Comparison of ENCODE assay signal across 8 mouse cellular contexts in the genomic region with DNA sequence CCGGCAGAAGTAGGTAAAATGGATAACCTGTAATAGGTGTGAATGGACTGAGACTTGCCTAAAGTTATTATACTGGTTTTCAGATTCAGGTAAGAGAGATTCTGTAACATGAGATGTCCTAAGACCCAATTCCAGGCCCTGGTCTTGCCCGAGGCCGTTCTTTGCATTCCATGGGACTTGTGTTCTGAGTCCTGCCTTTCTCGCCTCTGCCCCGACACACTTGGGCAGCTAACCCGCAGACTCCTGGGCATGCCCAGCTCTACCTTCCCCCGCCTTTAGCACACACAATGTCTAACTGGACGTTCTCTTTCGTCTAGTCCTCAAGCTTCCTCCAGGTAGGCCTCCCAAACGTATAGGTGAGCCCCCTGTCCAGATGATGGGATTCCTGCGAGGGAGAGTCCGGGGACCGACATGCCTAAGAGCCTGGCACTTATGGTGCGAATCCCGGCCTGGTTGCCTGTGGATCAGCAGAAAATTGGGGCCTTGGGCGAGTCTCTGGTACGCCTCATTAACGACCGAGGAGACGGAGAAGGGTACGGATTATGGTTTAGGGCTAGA. TPM values are rescaled to one million over a fixed set of nuclear protein-coding genes. Genes with fewer than 3 reads are reported as not detected.
A peak's percentile ranks its signal among the peaks of the same experiment; 100 is the strongest.
DNase-seq lines count a peak whose midpoint lies in the region; ATAC-seq and TF ChIP-seq lines count a peak whose summit lies in the region.

No protein-coding gene starts in this region.

- H3K9ac ChIP-seq in heart, postnatal 0 days (replicated peaks; ENCODE audit: low read depth, low read length) = peak overlapping the region; percentile 80
- H3K9ac ChIP-seq in liver, embryonic 14.5 days (replicated peaks) = peak overlapping the region; percentile 98
- peak overlapping the region; percentile 90 for H3K9ac ChIP-seq in stomach, postnatal 0 days (ENCODE audit: low read length)

- peaks cover 4% of the 10 kb centered on the region; the same call in 1 of the 2 replicates for H3K36me3 ChIP-seq in heart, postnatal 0 days (replicated peaks; ENCODE audit: control insufficient read depth, insufficient read depth, low read length)
- H3K36me3 ChIP-seq in hindbrain, embryonic 10.5 days = peaks cover 21% of the 10 kb centered on the region
- peaks cover 4% of the 10 kb centered on the region; the same call in 1 of the 2 replicates for H3K36me3 ChIP-seq in liver, embryonic 14.5 days (replicated peaks; ENCODE audit: control insufficient read depth, insufficient read depth, low read depth)
- H3K36me3 ChIP-seq in stomach, postnatal 0 days (ENCODE audit: control insufficient read depth, insufficient read depth, low read length) = no peaks in the 10 kb centered on the region

- H3K4me1 ChIP-seq in heart, postnatal 0 days (ENCODE audit: control insufficient read depth, insufficient read depth) = peaks cover 17% of the 10 kb centered on the region
- H3K4me1 ChIP-seq in hindbrain, embryonic 10.5 days (replicated peaks) = peaks cover 22% of the 10 kb centered on the region
- H3K4me1 ChIP-seq in liver, embryonic 14.5 days (replicated peaks; ENCODE audit: control insufficient read depth in 2 of 2, insufficient read depth in 2 of 2, low read length in 1 of 2) = peaks cover 11 to 14% of the 10 kb centered on the region in 2 experiments
- H3K4me1 ChIP-seq in stomach, postnatal 0 days (replicated peaks; ENCODE audit: control insufficient read depth, insufficient read depth) = peaks cover 4% of the 10 kb centered on the region; the same call in 1 of the 2 replicates

- 1% methylated on average over 21 of the region's 21 CpGs for WGBS in heart, postnatal 0 days
- 2% methylated on average over 21 of the region's 21 CpGs for WGBS in hindbrain, embryonic 10.5 days
- WGBS in liver, embryonic 14.5 days (ENCODE audit: insufficient replicate concordance) = under 1% methylated on average over 21 of the region's 21 CpGs
- 2% methylated on average over 21 of the region's 21 CpGs for WGBS in stomach, postnatal 0 days

- no peak for TF ChIP-seq EP300 in heart, postnatal 0 days (IDR thresholded peaks at IDR 0.05; ENCODE audit: low read depth)
- no peak for TF ChIP-seq EP300 in liver, embryonic 14.5 days (IDR thresholded peaks at IDR 0.05; ENCODE audit: low read depth)
- TF ChIP-seq EP300 in stomach, postnatal 0 days (optimal IDR thresholded peaks at IDR 0.05) = no peak

- H3K4me3 ChIP-seq in heart, postnatal 0 days (ENCODE audit: low read depth, low read length) = peak overlapping the region; percentile 73
- peak overlapping the region; percentile 98 for H3K4me3 ChIP-seq in hindbrain, embryonic 10.5 days
- peak overlapping the region; percentile 88 to 99 for H3K4me3 ChIP-seq in liver, embryonic 14.5 days (ENCODE audit: insufficient read depth in 1 of 2, low read depth in 2 of 2, low read length in 2 of 2)
- peak overlapping the region; percentile 89 for H3K4me3 ChIP-seq in stomach, postnatal 0 days (ENCODE audit: low read depth, low read length)

- peak overlapping the region; percentile 88 for H3K27ac ChIP-seq in heart, postnatal 0 days (ENCODE audit: low read depth)
- H3K27ac ChIP-seq in hindbrain, embryonic 10.5 days = peak overlapping the region; percentile 98
- H3K27ac ChIP-seq in liver, embryonic 14.5 days = peak overlapping the region; percentile 70
- peak overlapping the region; percentile 89 for H3K27ac ChIP-seq in stomach, postnatal 0 days (replicated peaks)

- H3K4me2 ChIP-seq in heart, postnatal 0 days (ENCODE audit: low read depth, low read length) = peak overlapping the region; percentile 80
- H3K4me2 ChIP-seq in liver, embryonic 14.5 days (ENCODE audit: low read depth) = peak overlapping the region; percentile 94
- H3K4me2 ChIP-seq in stomach, postnatal 0 days (replicated peaks; ENCODE audit: low read depth) = peak overlapping the region; percentile 87

- ATAC-seq in heart, postnatal 0 days (ENCODE audit: insufficient read depth, low read depth) = peak; percentile 37
- peak; percentile 48 for ATAC-seq in liver, embryonic 14.5 days (ENCODE audit: insufficient read depth)
- peak; percentile 41 for ATAC-seq in stomach, postnatal 0 days (ENCODE audit: low FRiP score, low TSS enrichment)

- H3K27me3 ChIP-seq in heart, postnatal 0 days (ENCODE audit: control insufficient read depth, insufficient read depth, low read length) = no peaks in the 10 kb centered on the region
- H3K27me3 ChIP-seq in hindbrain, embryonic 10.5 days (ENCODE audit: insufficient read depth, poor library complexity, severe bottlenecking) = no peaks in the 10 kb centered on the region
- no peaks in the 10 kb centered on the region for H3K27me3 ChIP-seq in liver, embryonic 14.5 days (ENCODE audit: control insufficient read depth, insufficient read depth, low read length)
- H3K27me3 ChIP-seq in stomach, postnatal 0 days (ENCODE audit: control insufficient read depth, insufficient read depth, low read length) = no peaks in the 10 kb centered on the region

- no peak for DNase-seq in heart, postnatal 0 days (ENCODE audit: low spot score)
- no peak for DNase-seq in heart, adult 9 months (ENCODE audit: low spot score in 2 of 2)
- peak; percentile 81 for DNase-seq in ZHBTc4 (ENCODE audit: low read depth, low spot score)
- DNase-seq in hindbrain, embryonic 10.5 days (ENCODE audit: low spot score) = no peak
- DNase-seq in liver, embryonic 14.5 days (ENCODE audit: low read depth in 3 of 3, low spot score in 3 of 3) = peak; percentile 9 to 29 (median 13)
- DNase-seq in stomach, postnatal 0 days (ENCODE audit: low spot score) = no peak
- DNase-seq in cerebellum, postnatal 36 days = no peak
- DNase-seq in cerebellum, adult 8-10 months = no peak

- no peaks in the 10 kb centered on the region for H3K9me3 ChIP-seq in heart, postnatal 0 days (replicated peaks; ENCODE audit: control insufficient read depth, low read length)
- no peaks in the 10 kb centered on the region for H3K9me3 ChIP-seq in hindbrain, embryonic 10.5 days
- H3K9me3 ChIP-seq in liver, embryonic 14.5 days (ENCODE audit: control insufficient read depth, low read length) = no peaks in the 10 kb centered on the region
- H3K9me3 ChIP-seq in stomach, postnatal 0 days (ENCODE audit: control insufficient read depth, low read length) = no peaks in the 10 kb centered on the region

- no peak for TF ChIP-seq CTCF in heart, postnatal 0 days (IDR thresholded peaks at IDR 0.05; ENCODE audit: low read depth)
- TF ChIP-seq CTCF in liver, embryonic 14.5 days (IDR thresholded peaks at IDR 0.05; ENCODE audit: low read depth) = no peak
- no peak for TF ChIP-seq CTCF in stomach, postnatal 0 days (IDR thresholded peaks at IDR 0.05; ENCODE audit: low read depth)

RNA-seq across cellular contexts. Expression of a gene that starts 0.5 kb away (rescaled TPM):
- total RNA-seq in heart, postnatal 0 days (2014; rRNA removed; ENCODE audit: low replicate concordance) = 82.5 and 85.8 TPM in 2 replicates
- 55.3 and 61.1 TPM in 2 replicates for polyA plus RNA-seq in heart, postnatal 0 days (2015; fragmentation: Nextera tagmentation; extraction: Ambion mirVana)
- polyA plus RNA-seq in hindbrain, embryonic 10.5 days (2016; fragmentation: Nextera tagmentation; extraction: Ambion mirVana) = 181 and 193 TPM in 2 replicates
- 49.5 and 50.9 TPM in 2 replicates for polyA plus RNA-seq in liver, embryonic 14.5 days (2012; rRNA removed)
- 71.0 and 73.2 TPM in 2 replicates for polyA plus RNA-seq in liver, embryonic 14.5 days (2014; fragmentation: Nextera tagmentation; extraction: Ambion mirVana)
- 85.2 and 85.7 TPM in 2 replicates for polyA plus RNA-seq in stomach, postnatal 0 days (2015; fragmentation: Nextera tagmentation; extraction: Ambion mirVana)

RNA-seq across cellular contexts. Expression of a gene that starts 34.1 kb away (rescaled TPM):
- 31.0 and 44.3 TPM in 2 replicates for total RNA-seq in heart, postnatal 0 days (2014; rRNA removed; ENCODE audit: low replicate concordance)
- polyA plus RNA-seq in heart, postnatal 0 days (2015; fragmentation: Nextera tagmentation; extraction: Ambion mirVana) = 5.4 TPM in 2 replicates
- polyA plus RNA-seq in hindbrain, embryonic 10.5 days (2016; fragmentation: Nextera tagmentation; extraction: Ambion mirVana) = 13.2 and 13.3 TPM in 2 replicates
- 4.6 and 6.4 TPM in 2 replicates for polyA plus RNA-seq in liver, embryonic 14.5 days (2012; rRNA removed)
- polyA plus RNA-seq in liver, embryonic 14.5 days (2014; fragmentation: Nextera tagmentation; extraction: Ambion mirVana) = 2.9 and 3.4 TPM in 2 replicates
- 3.2 and 3.5 TPM in 2 replicates for polyA plus RNA-seq in stomach, postnatal 0 days (2015; fragmentation: Nextera tagmentation; extraction: Ambion mirVana)

RNA-seq across cellular contexts. Expression of a gene that starts 47.2 kb away (rescaled TPM):
- total RNA-seq in heart, postnatal 0 days (2014; rRNA removed; ENCODE audit: low replicate concordance) = not detected in 2 replicates
- not detected in 2 replicates for polyA plus RNA-seq in heart, postnatal 0 days (2015; fragmentation: Nextera tagmentation; extraction: Ambion mirVana)
- polyA plus RNA-seq in hindbrain, embryonic 10.5 days (2016; fragmentation: Nextera tagmentation; extraction: Ambion mirVana) = not detected in 2 replicates
- polyA plus RNA-seq in liver, embryonic 14.5 days (2012; rRNA removed) = not detected in 2 replicates
- not detected in 2 replicates for polyA plus RNA-seq in liver, embryonic 14.5 days (2014; fragmentation: Nextera tagmentation; extraction: Ambion mirVana)
- polyA plus RNA-seq in stomach, postnatal 0 days (2015; fragmentation: Nextera tagmentation; extraction: Ambion mirVana) = 0.04 TPM in 1 of 2 replicates, not detected in the other

RNA-seq across cellular contexts. Expression of a gene that starts 47.4 kb away (rescaled TPM):
- 0.04 and 0.89 TPM in 2 replicates for total RNA-seq in heart, postnatal 0 days (2014; rRNA removed; ENCODE audit: low replicate concordance)
- 0.16 and 0.19 TPM in 2 replicates for polyA plus RNA-seq in heart, postnatal 0 days (2015; fragmentation: Nextera tagmentation; extraction: Ambion mirVana)
- 1.3 and 2.0 TPM in 2 replicates for polyA plus RNA-seq in hindbrain, embryonic 10.5 days (2016; fragmentation: Nextera tagmentation; extraction: Ambion mirVana)
- polyA plus RNA-seq in liver, embryonic 14.5 days (2012; rRNA removed) = 0.03 and 0.07 TPM in 2 replicates
- 0.08 TPM in 1 of 2 replicates, not detected in the other for polyA plus RNA-seq in liver, embryonic 14.5 days (2014; fragmentation: Nextera tagmentation; extraction: Ambion mirVana)
- polyA plus RNA-seq in stomach, postnatal 0 days (2015; fragmentation: Nextera tagmentation; extraction: Ambion mirVana) = 0.27 and 0.29 TPM in 2 replicates

Comparison
In these comparisons a context has a peak if more than half of its experiments do, and no peak if none do; other contexts are left out.
1. DNase-seq: peak in ZHBTc4 (single experiment) and liver, embryonic 14.5 days (3 of 3); none in heart, postnatal 0 days (single experiment), heart, adult 9 months (0 of 2), hindbrain, embryonic 10.5 days (single experiment), stomach, postnatal 0 days (single experiment), cerebellum, postnatal 36 days (0 of 2) and cerebellum, adult 8-10 months (single experiment).
2. Peak in every context shown above with its lines, with median percentiles within 50 percentile points of each other: ATAC-seq, H3K27ac ChIP-seq, H3K4me2 ChIP-seq, H3K4me3 ChIP-seq and H3K9ac ChIP-seq.